Mouse (Mus musculus) liver, embryonic 13.5 days (tissue): ENCODE results near the gene Pmm2. TPM values are rescaled to one million over a fixed set of nuclear protein-coding genes. Genes with fewer than 3 reads are reported as not detected.
A peak's percentile ranks its signal among the peaks of the same experiment; 100 is the strongest.

Experiments used
- ATAC-seq: fragments of 200-750 bp; cut with Nextera tagmentation; 2 replicates; pipeline ENCODE4 v1.8.0; 2017; ENCODE audit warnings: low read depth, mild to moderate bottlenecking, moderate number of reproducible peaks, moderate library complexity
- DNase-seq: peaks from one replicate; pipeline ENCODE4 v3.0.0; 2022
- H3K27ac ChIP-seq: fragments of 300-500 bp; sonication (generic); 2 replicates; pipeline ENCODE4 v1.5.1; 2015; ENCODE audit warnings: moderate library complexity, mild to moderate bottlenecking, inconsistent platforms
- H3K27me3 ChIP-seq: fragments of 300-500 bp; sonication (generic); 2 replicates; pipeline ENCODE4 v1.6.1; 2015; ENCODE audit warnings: mild to moderate bottlenecking, inconsistent platforms
- H3K36me3 ChIP-seq: fragments of 300-500 bp; sonication (generic); 2 replicates; pipeline ENCODE4 v1.6.1; 2015; ENCODE audit warnings: mild to moderate bottlenecking, inconsistent platforms
- H3K4me1 ChIP-seq: fragments of 300-500 bp; sonication (generic); replicated peaks from 2 replicates; pipeline ENCODE4 v1.6.1; 2015; ENCODE audit warnings: inconsistent platforms
- H3K4me2 ChIP-seq: fragments of 300-500 bp; sonication (generic); 2 replicates; pipeline ENCODE4 v1.6.1; 2015; ENCODE audit warnings: inconsistent platforms, mild to moderate bottlenecking, moderate library complexity
- H3K4me3 ChIP-seq: fragments of 300-500 bp; sonication (generic); replicated peaks from 2 replicates; pipeline ENCODE4 v1.5.1; 2015; ENCODE audit warnings: mild to moderate bottlenecking, inconsistent platforms
- H3K9ac ChIP-seq: fragments of 300-500 bp; sonication (generic); 2 replicates; pipeline ENCODE4 v1.6.1; 2015; ENCODE audit warnings: mild to moderate bottlenecking, inconsistent platforms
- H3K9me3 ChIP-seq: fragments of 300-500 bp; sonication (generic); replicated peaks from 2 replicates; pipeline ENCODE4 v1.6.1; 2016; ENCODE audit warnings: inconsistent platforms
- WGBS: fragments of 180-500 bp; shearing (Covaris S2); methylation state at CpG from one replicate; pipeline ENCODE4 v1.1.7; 2015; ENCODE audit not compliant: insufficient replicate concordance; 5-methylcytosine and 5-hydroxymethylcytosine counted together
- polyA plus RNA-seq: library from polyadenylated mRNA; unstranded; fragments of >200 nt; fragmentation: Nextera tagmentation; extraction: Ambion mirVana; gene quantifications from 2 replicates; pipeline ENCODE4 v1.2.1, GENCODE M21; 2015

Pmm2 gene
- 37.0 and 38.5 TPM in 2 replicates for polyA plus RNA-seq

DNA sequence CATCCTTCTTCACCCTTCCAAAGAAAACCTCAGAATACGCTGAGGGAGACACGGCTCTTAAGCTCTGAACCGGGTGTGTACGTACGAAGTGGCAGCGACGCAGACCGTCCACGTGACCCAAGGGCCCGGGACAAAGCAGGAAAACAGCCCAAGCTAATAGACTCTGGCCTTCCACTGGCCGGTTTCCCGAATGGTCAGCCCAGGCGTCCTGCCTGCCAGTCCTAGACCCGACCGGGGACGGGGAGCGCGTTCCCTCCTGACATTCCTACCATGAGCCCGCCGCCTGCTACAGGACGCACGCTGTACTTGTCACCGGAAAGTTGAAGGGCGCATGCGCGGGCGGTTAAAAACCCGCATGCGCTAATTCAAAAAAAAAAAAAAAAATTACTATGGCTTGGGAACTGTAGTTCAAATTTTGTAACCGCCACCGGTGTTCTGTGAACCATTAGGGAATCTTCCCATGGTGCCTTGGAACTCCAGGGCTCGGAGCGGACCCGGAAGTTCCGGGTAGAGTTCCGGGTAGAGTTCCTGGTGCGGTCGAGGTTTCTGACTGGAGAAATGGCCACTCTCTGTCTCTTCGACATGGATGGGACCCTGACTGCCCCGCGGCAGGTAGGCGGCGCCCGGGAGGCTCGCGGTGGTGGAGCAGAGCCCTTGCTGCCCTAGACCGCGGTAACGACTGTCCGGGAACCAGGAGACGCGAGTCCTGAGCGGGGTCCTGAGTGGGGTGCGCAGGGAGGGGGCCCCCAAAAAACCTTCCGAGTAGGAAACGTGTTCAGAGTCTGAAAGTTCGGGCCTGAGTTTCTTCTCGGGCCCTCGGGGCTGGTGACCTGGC is at the start of gene Pmm2, which contains the start of gene Tmem186:
Pmm2 (plus strand) TSS at position 458 of the 835 bp plus-strand sequence.
Tmem186 (minus strand) TSS at position 496 of the 835 bp plus-strand sequence.
- WGBS, result under 1% methylated on average over 59 of the region's 59 CpGs
- Histone ChIP-seq H3K4me2 (peak within 1 kb of the TSS; percentile 90), H3K4me1 (peaks cover 60% of the 10 kb centered on the region), H3K4me3 (peak within 1 kb of the TSS; percentile 80), H3K27ac (peak within 1 kb of the TSS; percentile 93), H3K27me3 (no peaks in the 10 kb centered on the region), H3K36me3 (peaks cover 57% of the 10 kb centered on the region), H3K9me3 (no peaks in the 10 kb centered on the region), H3K9ac (peak within 1 kb of the TSS; percentile 90)
- peak; percentile 85 for ATAC-seq
- DNase-seq, result peak; percentile 76

DNA sequence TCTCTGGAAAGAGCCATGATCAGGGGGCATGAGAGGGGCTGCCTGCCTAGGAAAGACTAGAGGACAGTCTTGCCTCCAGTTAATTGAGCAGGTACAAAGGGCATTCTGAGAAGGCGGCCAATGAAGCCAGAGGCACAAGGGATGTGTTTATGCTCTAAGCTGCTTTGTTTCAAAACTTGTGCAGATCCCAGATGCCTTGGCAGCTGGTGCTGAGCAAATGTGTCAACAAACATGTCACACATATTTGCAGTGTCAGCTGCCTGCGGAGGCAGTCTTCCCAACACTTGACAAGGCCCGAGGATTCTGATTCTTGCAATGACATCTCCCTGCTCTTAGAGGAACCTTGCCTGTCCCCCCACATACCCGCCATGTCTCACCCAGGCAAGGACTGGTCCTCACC is 42.1 kb upstream of the Pmm2 start:
- ATAC-seq, result no peak
- DNase-seq, result no peak
- 60% methylated on average over 4 of the region's 4 CpGs for WGBS

DNA sequence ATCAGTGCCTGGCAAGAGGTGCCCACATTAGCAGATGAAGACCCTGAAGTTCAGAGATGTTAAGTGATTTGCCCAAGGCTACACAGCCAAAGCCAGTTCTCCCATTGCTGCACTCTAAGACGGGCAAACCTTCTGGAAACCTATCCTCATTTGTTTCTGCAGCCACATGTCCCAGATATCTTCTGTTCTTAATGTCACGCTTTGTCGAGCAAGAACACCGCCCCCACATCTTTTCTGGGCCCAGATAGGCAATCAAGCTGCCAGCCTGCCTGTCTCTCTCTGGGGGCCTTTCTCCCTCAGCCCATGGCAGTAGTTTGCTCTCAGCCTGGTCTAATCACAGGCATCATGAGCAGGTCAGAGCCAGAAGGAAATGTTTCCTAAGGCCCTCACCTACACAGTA is 41.1 kb upstream of the Pmm2 start:
- no peaks in the 10 kb centered on the region for H3K27me3 ChIP-seq
- 0 out of 2 replicates have a peak, but pooled peaks cover 5% of the 10 kb centered on the region for H3K36me3 ChIP-seq
- no peak overlapping the region for H3K4me3 ChIP-seq
- H3K4me1 ChIP-seq, result no peaks in the 10 kb centered on the region
- 62% methylated on average over 4 of the region's 4 CpGs for WGBS
- ATAC-seq (no peak), DNase-seq (no peak)
- H3K4me2 ChIP-seq, result no peak overlapping the region
- H3K27ac ChIP-seq, result no peak overlapping the region
- H3K9me3 ChIP-seq, result no peaks in the 10 kb centered on the region
- no peak overlapping the region for H3K9ac ChIP-seq

More for the DNA sequence above, 42.1 kb upstream of the Pmm2 start:
- Histone ChIP-seq H3K9ac (no peak overlapping the region), H3K4me1 (no peaks in the 10 kb centered on the region), H3K4me2 (no peak overlapping the region), H3K36me3 (0 out of 2 replicates have a peak, but pooled peaks cover 5% of the 10 kb centered on the region), H3K27me3 (no peaks in the 10 kb centered on the region), H3K27ac (no peak overlapping the region), H3K9me3 (no peaks in the 10 kb centered on the region), H3K4me3 (no peak overlapping the region)

DNA sequence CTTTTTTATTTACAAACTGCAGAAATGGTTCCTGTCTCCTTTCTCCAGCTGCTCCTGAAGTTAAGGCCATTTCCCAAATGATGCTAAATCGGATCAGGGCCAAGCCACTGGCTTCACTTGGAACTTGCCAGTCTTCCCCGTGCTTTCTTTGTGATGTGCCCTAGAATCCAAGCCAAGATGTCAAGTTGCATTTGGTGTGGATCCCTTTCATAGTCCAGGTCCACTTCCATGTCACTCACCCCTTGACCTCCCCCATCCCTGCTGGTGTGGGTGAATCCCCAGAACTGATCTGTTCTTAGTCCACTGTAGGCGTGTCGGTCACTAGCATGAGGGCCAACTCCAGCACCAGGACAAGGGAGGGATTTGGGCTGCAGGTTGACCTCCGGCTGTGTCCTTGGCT is 40.0 kb upstream of the Pmm2 start:
- Histone ChIP-seq H3K9me3 (no peaks in the 10 kb centered on the region), H3K36me3 (0 out of 2 replicates have a peak, but pooled peaks cover 5% of the 10 kb centered on the region), H3K27ac (no peak overlapping the region), H3K4me3 (no peak overlapping the region), H3K9ac (no peak overlapping the region), H3K4me2 (no peak overlapping the region), H3K27me3 (no peaks in the 10 kb centered on the region), H3K4me1 (peaks cover 4% of the 10 kb centered on the region)
- DNase-seq, result no peak
- 76% methylated on average over 5 of the region's 5 CpGs for WGBS
- ATAC-seq, result no peak

DNA sequence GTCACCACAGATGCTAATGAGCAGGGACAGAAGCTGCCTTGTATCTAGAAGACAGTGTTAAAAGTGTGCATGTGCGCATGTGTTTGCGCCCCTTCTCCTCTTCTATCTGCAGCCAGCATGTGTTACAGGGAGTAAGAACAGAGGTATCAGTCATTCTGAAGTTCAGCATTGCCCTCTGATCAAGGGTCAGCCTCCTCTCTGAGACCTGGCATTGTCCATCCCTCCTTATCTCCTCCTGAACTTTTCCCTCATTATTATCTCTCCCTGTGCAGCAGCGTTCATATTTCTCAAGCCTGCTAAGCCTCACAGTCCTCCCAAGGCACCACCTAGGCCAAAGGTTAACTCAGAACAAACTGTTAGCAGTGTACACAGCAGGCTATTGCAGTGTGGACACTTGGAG is 33.7 kb upstream of the Pmm2 start:
- Histone ChIP-seq H3K9ac (no peak overlapping the region), H3K27me3 (no peaks in the 10 kb centered on the region), H3K4me3 (no peak overlapping the region), H3K36me3 (peaks cover 2% of the 10 kb centered on the region; the same call in 1 of the 2 replicates), H3K27ac (peak overlapping the region; percentile 59), H3K4me1 (peaks cover 19% of the 10 kb centered on the region), H3K9me3 (no peaks in the 10 kb centered on the region), H3K4me2 (no peak overlapping the region)
- DNase-seq (peak; percentile 20), ATAC-seq (peak; percentile 86)
- WGBS, result 43% methylated on average over 3 of the region's 3 CpGs

DNA sequence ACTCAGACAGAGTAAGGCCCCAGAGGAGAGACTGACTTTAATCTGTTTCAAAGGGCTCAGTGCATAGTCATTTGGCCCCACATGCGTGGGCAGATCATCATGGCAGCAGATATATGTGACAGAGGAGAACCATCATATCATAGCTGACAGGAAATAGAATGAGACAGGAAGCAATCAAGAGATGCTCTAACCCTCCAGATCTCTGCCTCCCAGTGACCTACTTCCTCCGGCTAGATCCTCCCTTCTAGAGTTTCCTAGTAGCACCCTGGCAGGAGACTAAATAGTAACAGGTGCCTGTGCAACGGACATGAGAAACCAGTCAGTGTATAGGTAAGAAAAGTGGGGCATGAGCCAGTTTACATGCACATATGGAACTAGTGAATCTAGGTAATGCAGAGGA is 27.1 kb upstream of the Pmm2 start:
- Histone ChIP-seq H3K4me3 (no peak overlapping the region), H3K27ac (no peak overlapping the region), H3K4me1 (peaks cover 41% of the 10 kb centered on the region), H3K27me3 (no peaks in the 10 kb centered on the region), H3K9ac (no peak overlapping the region), H3K9me3 (no peaks in the 10 kb centered on the region), H3K4me2 (no peak overlapping the region), H3K36me3 (peaks cover 5% of the 10 kb centered on the region; the same call in 1 of the 2 replicates)
- 48% methylated on average over 3 of the region's 3 CpGs for WGBS
- ATAC-seq, result no peak
- DNase-seq, result no peak

DNA sequence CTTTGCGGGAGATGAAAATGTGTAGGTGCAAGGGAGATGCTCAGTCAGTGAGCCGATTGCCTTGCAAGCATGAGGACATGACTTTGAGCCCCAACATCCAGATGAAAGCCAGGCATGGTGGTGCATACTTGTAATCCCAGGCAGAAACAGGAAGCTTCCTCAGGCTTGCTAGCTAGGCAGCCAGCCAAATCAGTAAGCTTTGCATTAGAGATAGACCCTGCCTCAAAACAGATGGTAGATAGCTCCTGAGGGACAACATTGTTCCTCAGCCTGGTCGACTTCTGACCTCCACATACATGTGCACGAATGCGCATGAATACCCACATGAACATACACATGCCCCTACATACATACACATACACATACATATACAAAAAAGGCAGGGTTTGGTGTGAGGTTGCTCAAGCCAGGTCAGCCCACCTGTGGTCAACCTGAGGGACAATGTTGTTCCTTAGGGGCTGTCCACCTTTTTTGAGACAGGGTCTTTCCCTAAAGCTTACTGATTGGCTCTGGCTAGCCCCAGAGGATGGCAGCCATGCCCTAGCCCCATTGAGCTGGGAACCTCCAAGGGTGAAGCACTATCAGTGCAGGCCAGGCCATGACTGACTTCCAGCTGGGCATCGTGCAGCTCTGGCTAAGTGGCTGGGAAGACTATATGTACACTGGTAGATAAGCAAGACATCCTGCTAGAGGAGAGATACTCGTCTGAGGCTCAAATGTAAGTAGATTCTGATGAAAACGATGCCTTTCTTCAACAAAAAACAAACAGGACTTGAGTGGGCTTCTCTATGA is 25.1 kb upstream of the Pmm2 start:
- 60% methylated on average over 8 of the region's 8 CpGs for WGBS
- no peaks in the 10 kb centered on the region for H3K27me3 ChIP-seq
- H3K9me3 ChIP-seq, result no peaks in the 10 kb centered on the region
- H3K9ac ChIP-seq, result peak overlapping the region; percentile 54
- peaks cover 41% of the 10 kb centered on the region for H3K4me1 ChIP-seq
- peak overlapping the region; percentile 60 for H3K4me2 ChIP-seq
- ATAC-seq (peak; percentile 99), DNase-seq (peak; percentile 81)
- peak overlapping the region; percentile 29 for H3K4me3 ChIP-seq
- peak overlapping the region; percentile 94 for H3K27ac ChIP-seq
- peaks cover 5% of the 10 kb centered on the region; the same call in 1 of the 2 replicates for H3K36me3 ChIP-seq

DNA sequence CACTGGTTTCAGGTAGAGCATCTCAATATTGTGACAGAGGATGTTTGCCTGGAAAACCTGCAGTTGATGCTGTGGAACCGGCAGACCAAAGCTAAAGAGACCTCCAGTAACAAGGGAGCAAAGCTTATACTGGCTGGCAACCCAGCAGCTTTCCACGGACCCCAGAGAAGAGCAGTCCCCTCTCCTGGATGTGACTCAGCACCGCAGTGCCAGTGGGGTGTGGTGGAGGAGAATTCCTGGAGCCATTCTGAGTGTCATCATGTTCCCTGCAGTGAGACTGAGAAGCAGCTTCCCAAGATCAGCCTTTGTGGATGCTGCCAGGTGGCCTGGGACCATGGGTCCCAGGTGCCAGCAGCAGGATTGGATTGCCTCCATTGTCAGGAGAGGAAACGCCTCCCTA is 24.4 kb upstream of the Pmm2 start:
- peak overlapping the region; percentile 60 for H3K4me2 ChIP-seq
- peak overlapping the region; percentile 54 for H3K9ac ChIP-seq
- 54% methylated on average over 4 of the region's 4 CpGs for WGBS
- peak overlapping the region; percentile 29 for H3K4me3 ChIP-seq
- peaks cover 5% of the 10 kb centered on the region; the same call in 1 of the 2 replicates for H3K36me3 ChIP-seq
- H3K27me3 ChIP-seq, result no peaks in the 10 kb centered on the region
- no peaks in the 10 kb centered on the region for H3K9me3 ChIP-seq
- ATAC-seq (peak; percentile 71), DNase-seq (peak; percentile 22)
- H3K27ac ChIP-seq, result peak overlapping the region; percentile 94
- H3K4me1 ChIP-seq, result peaks cover 41% of the 10 kb centered on the region

DNA sequence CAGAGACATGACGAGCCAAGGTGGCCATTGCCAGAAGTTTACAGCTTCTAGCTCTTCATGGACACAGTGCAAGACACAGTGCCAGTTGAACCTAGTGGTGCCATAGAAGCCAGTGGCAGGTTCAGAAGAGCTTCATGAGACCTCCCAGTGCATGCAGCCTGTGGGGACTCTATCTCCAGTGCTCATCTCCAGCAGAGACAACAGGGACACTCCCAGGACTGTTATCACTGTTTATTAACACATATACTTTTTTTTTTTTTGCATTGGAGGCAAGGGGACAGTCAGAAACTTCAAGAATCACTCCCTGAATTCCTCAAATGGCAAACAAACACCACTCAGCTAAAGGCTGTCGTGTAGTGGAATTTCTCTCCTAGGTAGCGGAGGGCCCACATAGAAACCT is 24.0 kb upstream of the Pmm2 start:
- H3K36me3 ChIP-seq, result peaks cover 5% of the 10 kb centered on the region; the same call in 1 of the 2 replicates
- peak overlapping the region; percentile 54 for H3K9ac ChIP-seq
- no peaks in the 10 kb centered on the region for H3K27me3 ChIP-seq
- ATAC-seq, result peak; percentile 32
- WGBS, result 64% methylated on average over 3 of the region's 3 CpGs
- H3K4me3 ChIP-seq, result peak overlapping the region; percentile 29
- peak; percentile 17 for DNase-seq
- H3K9me3 ChIP-seq, result no peaks in the 10 kb centered on the region
- peak overlapping the region; percentile 94 for H3K27ac ChIP-seq
- H3K4me1 ChIP-seq, result peaks cover 41% of the 10 kb centered on the region
- peak overlapping the region; percentile 60 for H3K4me2 ChIP-seq

DNA sequence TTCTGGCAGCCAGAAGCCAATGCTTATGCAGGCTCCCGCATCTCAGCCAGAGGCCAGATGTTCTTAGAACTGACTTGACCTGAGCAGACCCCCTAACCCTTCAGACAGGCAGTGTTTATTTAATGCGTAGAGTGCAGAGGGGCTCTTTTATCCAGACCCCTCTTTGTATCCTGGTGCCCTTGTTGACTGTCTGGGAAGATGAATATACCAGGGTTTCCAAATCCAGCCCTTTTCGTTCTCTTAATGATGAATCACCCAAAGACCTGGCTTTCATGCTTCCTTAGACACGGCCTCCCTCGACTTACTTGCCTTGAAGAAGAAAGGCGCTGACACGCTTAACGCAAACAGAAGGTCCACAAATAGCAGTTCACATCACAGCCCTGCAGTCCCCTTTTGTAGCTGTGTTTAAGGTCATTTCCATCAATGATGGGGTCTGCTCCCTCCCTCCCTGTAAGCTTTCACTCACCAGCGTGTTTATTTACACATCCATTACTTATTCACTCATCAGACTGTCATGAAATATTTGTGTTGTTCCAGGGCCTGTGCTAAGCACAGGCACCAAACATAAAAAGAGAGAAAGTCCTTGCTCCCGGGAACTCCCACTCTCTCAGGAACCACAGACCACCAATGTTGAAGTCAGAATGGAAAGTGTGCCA is 17.7 kb upstream of the Pmm2 start:
- Histone ChIP-seq H3K36me3 (0 out of 2 replicates have a peak, but pooled peaks cover 4% of the 10 kb centered on the region), H3K4me3 (no peak overlapping the region), H3K27ac (no peak overlapping the region), H3K9me3 (no peaks in the 10 kb centered on the region), H3K9ac (no peak overlapping the region), H3K4me2 (no peak overlapping the region), H3K4me1 (peaks cover 4% of the 10 kb centered on the region; the same call in 1 of the 2 replicates), H3K27me3 (no peaks in the 10 kb centered on the region)
- no peak for DNase-seq
- ATAC-seq, result no peak
- 72% methylated on average over 10 of the region's 10 CpGs for WGBS
